Mouse (Mus musculus): ENCODE data around the gene Klk6.

- TF ChIP-seq CTCF (conservative IDR thresholded peaks at IDR 0.05; ENCODE audit: low read length) (no peak), POU5F1 (IDR thresholded peaks at IDR 0.05; ENCODE audit: borderline replicate concordance, low read length) (no peak), NANOG (IDR thresholded peaks at IDR 0.05; ENCODE audit: borderline replicate concordance, low read length) (no peak)
Observed at GRCm38 (mm10) chr7:43799876-43800275, 24.4 kb upstream of the Klk6 start.
